In genomic region chr9:25150791-25151610, GRCm38 (mm10) we compare ENCODE assay signal across 8 mouse cellular contexts. TPM values are rescaled to one million over a fixed set of nuclear protein-coding genes. Genes with fewer than 3 reads are reported as not detected.
DNase-seq lines count a peak whose midpoint lies in the region; ATAC-seq and TF ChIP-seq lines count a peak whose summit lies in the region.

No protein-coding gene starts in this region.

- peak; percentile 83; the same call in 1 of the 2 replicates for ATAC-seq in kidney, embryonic 16.5 days (ENCODE audit: low FRiP score, low TSS enrichment)
- ATAC-seq in liver, embryonic 16.5 days (ENCODE audit: low read depth): peak; percentile 66
- ATAC-seq in neural tube, embryonic 11.5 days (ENCODE audit: insufficient read depth, low FRiP score, low TSS enrichment): peak; percentile 69

- peaks cover 24% of the 10 kb centered on the region for H3K4me1 ChIP-seq in kidney, embryonic 16.5 days (ENCODE audit: insufficient read depth, low read length)
- peaks cover 15% of the 10 kb centered on the region for H3K4me1 ChIP-seq in liver, embryonic 16.5 days (ENCODE audit: control insufficient read depth, low read depth, low read length)
- H3K4me1 ChIP-seq in neural tube, embryonic 11.5 days (ENCODE audit: control insufficient read depth, insufficient read depth, low read length): peaks cover 14% of the 10 kb centered on the region
- H3K4me1 ChIP-seq in thymus, adult 2 months (replicated peaks; ENCODE audit: control insufficient read depth, insufficient read depth, low read length): no peaks in the 10 kb centered on the region; the same call in 1 of the 2 replicates

- TF ChIP-seq POLR2A in thymus, adult 2 months (IDR thresholded peaks at IDR 0.05; ENCODE audit: control insufficient read depth, extremely low read depth, insufficient read depth, low read length, poor library complexity): no peak

- no peak for TF ChIP-seq CTCF in thymus, adult 2 months (IDR thresholded peaks at IDR 0.05; ENCODE audit: borderline replicate concordance, control insufficient read depth, extremely low read depth, insufficient read depth, low read length, poor library complexity)

- peak overlapping the region; percentile 88 for H3K4me3 ChIP-seq in kidney, embryonic 16.5 days (ENCODE audit: low read length)
- H3K4me3 ChIP-seq in liver, embryonic 16.5 days (ENCODE audit: low read depth, low read length): peak overlapping the region; percentile 80
- peak overlapping the region; percentile 89 for H3K4me3 ChIP-seq in neural tube, embryonic 11.5 days (ENCODE audit: low read depth, low read length)
- H3K4me3 ChIP-seq in thymus, adult 2 months (ENCODE audit: control insufficient read depth, insufficient read depth, low read length): peak overlapping the region; percentile 66

- peak overlapping the region; percentile 91 for H3K9ac ChIP-seq in kidney, embryonic 16.5 days (replicated peaks; ENCODE audit: low read length)
- peak overlapping the region; percentile 92 for H3K9ac ChIP-seq in liver, embryonic 16.5 days (ENCODE audit: low read depth, low read length)
- H3K9ac ChIP-seq in neural tube, embryonic 11.5 days (ENCODE audit: low read length): peak overlapping the region; percentile 95

- no peaks in the 10 kb centered on the region for H3K27me3 ChIP-seq in kidney, embryonic 16.5 days (ENCODE audit: insufficient read depth, low read length)
- no peaks in the 10 kb centered on the region for H3K27me3 ChIP-seq in liver, embryonic 16.5 days (ENCODE audit: control insufficient read depth, insufficient read depth, low read depth, low read length)
- H3K27me3 ChIP-seq in neural tube, embryonic 11.5 days (ENCODE audit: control insufficient read depth, insufficient read depth, low read length): no peaks in the 10 kb centered on the region
- H3K27me3 ChIP-seq in thymus, adult 2 months (ENCODE audit: control insufficient read depth, insufficient read depth, low read length): no peaks in the 10 kb centered on the region

- DNase-seq in heart, adult 8-10 months (ENCODE audit: low spot score): peak; percentile 52
- DNase-seq in heart, adult 9 months (ENCODE audit: low spot score in 2 of 2): no peak
- DNase-seq in cerebellum, adult 8-10 months: peak; percentile 61
- DNase-seq in frontal cortex, postnatal 25 days (ENCODE audit: low spot score in 2 of 2): peak; percentile 39 to 46
- no peak for DNase-seq in neural tube, embryonic 11.5 days (ENCODE audit: low spot score)
- DNase-seq in thymus, adult 2 months: peak; percentile 66

- peak overlapping the region; percentile 85 for H3K4me2 ChIP-seq in kidney, embryonic 16.5 days (replicated peaks; ENCODE audit: low read depth, low read length)
- H3K4me2 ChIP-seq in liver, embryonic 16.5 days (ENCODE audit: low read depth, low read length): peak overlapping the region; percentile 84
- H3K4me2 ChIP-seq in neural tube, embryonic 11.5 days (ENCODE audit: low read depth): peak overlapping the region; percentile 86

- 2% methylated on average over 73 of the region's 73 CpGs for WGBS in kidney, embryonic 16.5 days
- under 1% methylated on average over 72 of the region's 73 CpGs for WGBS in liver, embryonic 16.5 days (ENCODE audit: insufficient replicate concordance)
- 0% methylated on average over 55 of the region's 73 CpGs for WGBS in neural tube, embryonic 11.5 days
- under 1% methylated on average over 73 of the region's 73 CpGs for WGBS in thymus, adult 2 months

- H3K36me3 ChIP-seq in kidney, embryonic 16.5 days (ENCODE audit: insufficient read depth, low read length): no peaks in the 10 kb centered on the region
- H3K36me3 ChIP-seq in liver, embryonic 16.5 days (ENCODE audit: control insufficient read depth, insufficient read depth): no peaks in the 10 kb centered on the region
- no peaks in the 10 kb centered on the region for H3K36me3 ChIP-seq in neural tube, embryonic 11.5 days (ENCODE audit: control insufficient read depth, insufficient read depth, low read length)
- H3K36me3 ChIP-seq in thymus, adult 2 months (ENCODE audit: control insufficient read depth, insufficient read depth, low read length): no peaks in the 10 kb centered on the region

- no peaks in the 10 kb centered on the region for H3K9me3 ChIP-seq in kidney, embryonic 16.5 days (ENCODE audit: low read length)
- no peaks in the 10 kb centered on the region for H3K9me3 ChIP-seq in liver, embryonic 16.5 days (replicated peaks; ENCODE audit: control insufficient read depth, low read length)
- H3K9me3 ChIP-seq in neural tube, embryonic 11.5 days (ENCODE audit: control insufficient read depth, low read length): no peaks in the 10 kb centered on the region

- peak overlapping the region; percentile 99 for H3K27ac ChIP-seq in kidney, embryonic 16.5 days (ENCODE audit: low read length)
- H3K27ac ChIP-seq in liver, embryonic 16.5 days (ENCODE audit: low read length): peak overlapping the region; percentile 100
- H3K27ac ChIP-seq in neural tube, embryonic 11.5 days (ENCODE audit: low read depth, low read length): peak overlapping the region; percentile 98
- H3K27ac ChIP-seq in thymus, adult 2 months (ENCODE audit: control insufficient read depth, insufficient read depth, low read length): peak overlapping the region; percentile 51

RNA-seq across cellular contexts. Expression of gene Herpud2, which starts 0.6 kb away (rescaled TPM):
- total RNA-seq in heart, adult 8-10 months (2022): 10 to 100 TPM; 32.6 to 39.9 (median 36.0) TPM
- polyA plus RNA-seq in kidney, embryonic 16.5 days (2015; fragmentation: Nextera tagmentation; extraction: Ambion mirVana): 29.1 and 29.2 TPM in 2 replicates
- polyA plus RNA-seq in liver, embryonic 16.5 days (2015; fragmentation: Nextera tagmentation; extraction: Ambion mirVana): 11.6 and 13.6 TPM in 2 replicates
- polyA plus RNA-seq in neural tube, embryonic 11.5 days (2014; fragmentation: Nextera tagmentation; extraction: Ambion mirVana): 32.5 and 33.4 TPM in 2 replicates
- 47.2 and 68.7 TPM in 2 replicates for polyA plus RNA-seq in thymus, adult 2 months (2012; rRNA removed)

Comparison
In these comparisons a context has a peak if more than half of its experiments do, and no peak if none do; other contexts are left out.
1. DNase-seq: peak in heart, adult 8-10 months (single experiment), cerebellum, adult 8-10 months (single experiment), frontal cortex, postnatal 25 days (2 of 2) and thymus, adult 2 months (single experiment); none in heart, adult 9 months (0 of 2) and neural tube, embryonic 11.5 days (single experiment).
2. Peak in every context shown above with its lines, with median percentiles within 50 percentile points of each other: ATAC-seq, H3K27ac ChIP-seq, H3K4me2 ChIP-seq, H3K4me3 ChIP-seq and H3K9ac ChIP-seq.